Mouse (Mus musculus): ENCODE results near the gene 9130023H24Rik.
A peak's percentile ranks its signal among the peaks of the same experiment; 100 is the strongest.

DNA sequence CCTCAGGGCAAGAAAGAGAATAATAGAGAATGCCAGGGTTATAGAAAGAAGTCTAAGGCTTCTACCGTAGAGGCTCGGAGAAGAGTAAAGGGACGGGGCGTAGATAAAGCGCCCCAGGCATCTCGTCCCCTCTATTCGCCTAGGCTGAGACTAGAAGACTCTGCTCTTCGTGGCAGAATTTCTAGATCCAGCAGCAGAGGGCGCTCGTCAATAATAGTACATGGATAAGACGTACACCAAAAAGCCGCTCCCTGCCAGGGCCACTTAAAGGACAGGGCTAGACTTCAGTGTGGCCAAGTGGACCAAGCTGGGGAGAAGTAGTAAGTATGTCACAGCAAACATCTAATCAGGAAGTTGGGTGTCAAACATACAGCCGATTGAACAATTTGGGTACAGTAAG, 9.6 kb upstream of the 9130023H24Rik start:
- TF ChIP-seq CTCF (IDR thresholded peaks at IDR 0.05) (peak; percentile 83), EP300 (IDR thresholded peaks at IDR 0.05) (0 out of 2 replicates have a peak, but pooled peaks have one; percentile 27)
